Mouse (Mus musculus): ENCODE measurements at regions not wholly inside any gene's neighbourhood (a gene's known extent, or its start where the extent isn't known, plus 50 kb on each side); places are given as distances from the start of the nearest gene placed in this dataset.

DNA sequence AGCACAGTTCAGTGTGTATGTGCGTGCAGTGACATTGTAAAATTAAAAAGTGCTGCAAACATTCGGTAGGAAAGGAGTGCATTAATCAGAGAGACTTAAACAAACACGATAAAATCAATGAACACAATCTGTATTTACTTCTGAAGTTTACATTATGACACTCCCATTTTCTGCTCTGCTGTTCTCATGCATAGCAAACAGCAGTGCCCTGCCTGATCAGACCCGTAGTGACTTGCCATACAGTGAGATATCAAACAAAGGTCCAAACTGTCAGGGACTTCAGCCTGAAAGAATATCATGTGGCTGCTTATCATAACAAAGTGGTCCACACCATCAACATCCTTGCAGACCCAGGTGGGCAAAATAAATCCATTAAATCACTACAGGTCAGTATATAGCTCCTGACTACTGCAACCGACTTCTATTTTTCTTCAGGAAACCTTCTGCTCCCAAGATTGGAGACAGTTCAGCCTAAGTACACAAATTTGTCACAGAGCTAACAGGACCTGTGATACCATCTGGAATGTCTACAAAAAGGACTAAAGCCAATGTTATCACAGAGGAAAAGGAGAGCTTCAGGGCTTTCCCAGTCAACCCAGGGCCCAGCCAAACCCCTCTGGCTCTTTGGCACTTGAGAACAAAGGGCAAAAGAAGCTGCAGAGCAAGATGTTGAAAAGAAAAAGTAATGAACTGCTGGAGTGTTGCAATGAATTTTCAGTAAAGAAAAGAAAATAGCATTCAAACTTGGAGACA lies 495.8 kb downstream of the Trib2 start:
- no peaks in the 10 kb centered on the region for H3K4me1 ChIP-seq (ENCODE audit: control insufficient read depth, insufficient read depth, insufficient read length, low read length)
- no peaks in the 10 kb centered on the region for H3K36me3 ChIP-seq (ENCODE audit: control insufficient read depth, insufficient read depth, low read length)
- 17% methylated on average over 5 of the region's 5 CpGs for WGBS
- TF ChIP-seq POLR2A (IDR thresholded peaks at IDR 0.05; ENCODE audit: low read depth, low read length) (no peak), CTCF (IDR thresholded peaks at IDR 0.05; ENCODE audit: extremely low read depth, insufficient read length, insufficient replicate concordance, low read depth, low read length) (no peak)
- H3K27me3 ChIP-seq (ENCODE audit: control insufficient read depth, insufficient read depth, low read length) = no peaks in the 10 kb centered on the region
- no peak overlapping the region for H3K27ac ChIP-seq (ENCODE audit: insufficient read depth, low read depth, low read length)
- H3K4me3 ChIP-seq (ENCODE audit: low read depth, low read length) = no peak overlapping the region

DNA sequence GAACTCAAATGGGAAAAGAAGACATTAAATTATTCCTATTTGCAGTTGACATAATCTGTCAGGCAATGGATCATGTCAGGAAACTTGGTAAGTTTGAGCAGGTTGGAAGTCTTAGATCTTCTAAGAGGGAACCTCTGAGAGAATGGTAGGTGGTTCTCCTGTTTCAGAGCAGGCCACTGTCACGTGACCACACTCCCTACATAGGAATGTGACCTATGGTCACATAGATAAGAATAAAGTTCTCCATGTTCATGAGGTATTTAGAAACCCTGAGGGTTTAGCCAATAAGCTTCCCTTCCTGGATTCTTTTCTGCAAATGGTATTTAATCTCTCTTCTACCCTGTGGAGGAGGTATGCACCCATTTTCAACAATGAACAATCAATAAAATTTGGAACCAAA lies 497.1 kb downstream of the Trib2 start:
- Histone ChIP-seq H3K27me3 (ENCODE audit: control insufficient read depth, insufficient read depth, low read length) (no peaks in the 10 kb centered on the region), H3K4me3 (ENCODE audit: low read depth, low read length) (no peak overlapping the region), H3K4me1 (ENCODE audit: control insufficient read depth, insufficient read depth, insufficient read length, low read length) (no peaks in the 10 kb centered on the region), H3K36me3 (ENCODE audit: control insufficient read depth, insufficient read depth, low read length) (no peaks in the 10 kb centered on the region), H3K27ac (ENCODE audit: insufficient read depth, low read depth, low read length) (no peak overlapping the region)
- WGBS = 15% methylated on average over 1 of the region's 1 CpGs
- TF ChIP-seq CTCF (IDR thresholded peaks at IDR 0.05; ENCODE audit: extremely low read depth, insufficient read length, insufficient replicate concordance, low read depth, low read length) (no peak), POLR2A (IDR thresholded peaks at IDR 0.05; ENCODE audit: low read depth, low read length) (no peak)

DNA sequence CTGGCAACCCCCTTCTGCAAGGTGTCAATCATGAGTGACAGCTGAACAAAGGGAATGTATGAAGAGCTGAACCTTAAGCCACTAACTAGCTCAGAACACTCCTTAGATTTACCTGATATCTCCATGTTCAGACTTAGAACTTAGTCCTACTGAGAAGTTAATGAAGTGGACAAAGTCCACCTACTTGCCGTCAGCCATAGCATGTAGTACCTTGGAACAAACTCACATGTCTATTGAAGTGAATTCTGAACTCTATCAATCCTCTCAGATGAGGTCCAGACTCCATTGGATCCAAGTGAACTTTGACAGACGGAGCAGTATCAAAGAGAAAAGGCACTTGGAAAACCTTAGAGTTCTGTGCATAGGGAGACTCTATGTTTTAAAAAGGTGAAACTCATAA lies 521.8 kb downstream of the Trib2 start:
- no peak overlapping the region for H3K4me3 ChIP-seq (ENCODE audit: low read depth, low read length)
- H3K27ac ChIP-seq (ENCODE audit: insufficient read depth, low read depth, low read length) = no peak overlapping the region
- no peaks in the 10 kb centered on the region for H3K36me3 ChIP-seq (ENCODE audit: control insufficient read depth, insufficient read depth, low read length)
- no peak for TF ChIP-seq CTCF (IDR thresholded peaks at IDR 0.05; ENCODE audit: extremely low read depth, insufficient read length, insufficient replicate concordance, low read depth, low read length)
- TF ChIP-seq POLR2A (IDR thresholded peaks at IDR 0.05; ENCODE audit: low read depth, low read length) = no peak
- WGBS = 65% methylated on average over 2 of the region's 2 CpGs
- H3K27me3 ChIP-seq (ENCODE audit: control insufficient read depth, insufficient read depth, low read length) = no peaks in the 10 kb centered on the region
- H3K4me1 ChIP-seq (ENCODE audit: control insufficient read depth, insufficient read depth, insufficient read length, low read length) = no peaks in the 10 kb centered on the region

DNA sequence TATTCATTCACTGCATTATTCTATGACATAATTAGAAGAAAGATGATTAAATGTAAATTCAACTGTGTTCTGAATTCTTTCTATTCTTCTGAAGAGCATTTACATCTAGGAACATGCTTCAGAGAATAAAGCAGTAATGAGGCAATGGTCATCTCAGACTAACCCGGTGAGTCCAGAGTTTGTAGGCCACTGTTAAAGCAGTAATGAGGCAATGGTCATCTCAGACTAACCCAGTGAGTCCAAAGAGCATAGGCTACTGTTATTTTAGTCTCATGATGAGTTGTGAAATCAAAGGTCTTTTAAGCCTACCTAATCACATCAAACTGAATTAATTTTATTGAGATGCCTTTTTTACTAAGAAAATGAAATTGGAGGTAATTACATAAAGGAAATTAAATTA lies 554.6 kb downstream of the Trib2 start:
- TF ChIP-seq CTCF (IDR thresholded peaks at IDR 0.05; ENCODE audit: extremely low read depth, insufficient read length, insufficient replicate concordance, low read depth, low read length) (no peak), POLR2A (IDR thresholded peaks at IDR 0.05; ENCODE audit: low read depth, low read length) (no peak)
- 78% methylated on average over 1 of the region's 1 CpGs for WGBS

DNA sequence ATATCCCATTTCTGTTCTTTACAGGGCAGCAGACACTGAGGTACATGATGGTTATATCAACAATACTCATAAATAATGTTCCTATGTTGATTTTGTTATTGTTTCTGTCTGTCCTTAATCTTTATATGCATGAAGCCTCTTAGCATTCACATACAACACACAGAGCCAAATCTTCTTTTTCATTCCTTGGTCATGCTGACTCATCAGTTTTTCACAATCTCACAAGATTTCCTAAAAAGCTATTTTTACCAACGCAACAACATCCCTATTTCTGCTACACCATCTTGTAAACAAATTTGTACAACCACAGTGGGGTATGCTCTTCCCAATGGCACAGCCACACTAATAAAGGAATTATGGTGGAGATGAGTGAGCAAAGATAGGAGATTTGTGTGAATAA lies 555.1 kb downstream of the Trib2 start:
- no peaks in the 10 kb centered on the region for H3K36me3 ChIP-seq (ENCODE audit: control insufficient read depth, insufficient read depth, low read length)
- no peaks in the 10 kb centered on the region for H3K27me3 ChIP-seq (ENCODE audit: control insufficient read depth, insufficient read depth, low read length)
- H3K27ac ChIP-seq (ENCODE audit: insufficient read depth, low read depth, low read length) = no peak overlapping the region
- no peak overlapping the region for H3K4me3 ChIP-seq (ENCODE audit: low read depth, low read length)
- 75% methylated on average over 1 of the region's 1 CpGs for WGBS
- no peak for TF ChIP-seq POLR2A (IDR thresholded peaks at IDR 0.05; ENCODE audit: low read depth, low read length)
- no peak for TF ChIP-seq CTCF (IDR thresholded peaks at IDR 0.05; ENCODE audit: extremely low read depth, insufficient read length, insufficient replicate concordance, low read depth, low read length)
- no peaks in the 10 kb centered on the region for H3K4me1 ChIP-seq (ENCODE audit: control insufficient read depth, insufficient read depth, insufficient read length, low read length)

More for the DNA sequence above, 554.6 kb downstream of the Trib2 start:
- H3K4me3 ChIP-seq (ENCODE audit: low read depth, low read length) = no peak overlapping the region
- no peaks in the 10 kb centered on the region for H3K27me3 ChIP-seq (ENCODE audit: control insufficient read depth, insufficient read depth, low read length)
- H3K4me1 ChIP-seq (ENCODE audit: control insufficient read depth, insufficient read depth, insufficient read length, low read length) = no peaks in the 10 kb centered on the region
- H3K27ac ChIP-seq (ENCODE audit: insufficient read depth, low read depth, low read length) = no peak overlapping the region
- no peaks in the 10 kb centered on the region for H3K36me3 ChIP-seq (ENCODE audit: control insufficient read depth, insufficient read depth, low read length)

DNA sequence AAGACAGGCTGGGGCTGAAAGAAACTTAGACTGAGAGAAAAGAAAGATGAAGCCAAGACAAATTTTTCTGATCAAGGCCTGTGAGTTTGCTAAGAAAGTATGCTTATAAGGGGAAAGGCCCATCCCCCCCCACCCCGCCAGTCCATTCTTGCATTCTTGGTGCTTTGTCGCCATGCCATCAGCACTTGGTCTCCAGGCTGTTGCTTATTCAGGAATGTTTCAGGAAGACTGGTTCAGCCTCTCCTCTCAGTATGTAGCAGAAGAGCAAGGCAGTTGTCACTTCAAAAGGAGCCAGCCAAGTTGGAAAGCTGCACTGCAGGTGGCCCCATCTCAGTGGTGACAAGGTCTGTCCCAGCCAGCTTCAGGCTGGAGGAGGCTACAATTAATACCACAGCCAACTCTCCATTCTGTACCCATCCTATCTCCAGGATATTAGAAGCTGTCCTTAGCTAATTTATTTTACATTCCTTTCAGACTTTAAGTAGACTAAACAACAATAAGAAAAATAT lies 555.8 kb downstream of the Trib2 start:
- no peak overlapping the region for H3K27ac ChIP-seq (ENCODE audit: insufficient read depth, low read depth, low read length)
- H3K4me3 ChIP-seq (ENCODE audit: low read depth, low read length) = no peak overlapping the region
- H3K4me1 ChIP-seq (ENCODE audit: control insufficient read depth, insufficient read depth, insufficient read length, low read length) = no peaks in the 10 kb centered on the region
- TF ChIP-seq CTCF (IDR thresholded peaks at IDR 0.05; ENCODE audit: extremely low read depth, insufficient read length, insufficient replicate concordance, low read depth, low read length) (no peak), POLR2A (IDR thresholded peaks at IDR 0.05; ENCODE audit: low read depth, low read length) (no peak)
- no peaks in the 10 kb centered on the region for H3K27me3 ChIP-seq (ENCODE audit: control insufficient read depth, insufficient read depth, low read length)
- 84% methylated on average over 2 of the region's 2 CpGs for WGBS
- no peaks in the 10 kb centered on the region for H3K36me3 ChIP-seq (ENCODE audit: control insufficient read depth, insufficient read depth, low read length)

DNA sequence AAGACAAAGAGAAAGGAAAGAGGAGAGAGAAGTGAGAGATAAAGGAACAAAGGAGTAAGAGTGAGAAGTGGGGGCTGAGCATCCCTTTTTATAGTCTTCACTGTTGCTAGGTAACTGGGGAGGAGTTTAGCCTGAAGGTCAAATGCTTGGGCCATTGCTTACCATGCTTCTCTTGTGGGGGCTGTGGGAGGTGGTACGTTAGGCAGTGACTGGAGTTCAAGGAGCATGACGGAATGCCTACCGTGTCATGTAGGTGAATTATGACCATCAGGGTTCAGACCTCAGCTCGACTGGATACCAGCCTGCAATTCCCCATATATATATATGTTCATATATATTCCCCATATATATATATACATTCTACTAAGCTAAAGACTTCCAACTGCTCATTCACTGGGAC lies 571.8 kb downstream of the Trib2 start:
- Histone ChIP-seq H3K27me3 (ENCODE audit: control insufficient read depth, insufficient read depth, low read length) (no peaks in the 10 kb centered on the region), H3K4me3 (ENCODE audit: low read depth, low read length) (no peak overlapping the region), H3K4me1 (ENCODE audit: control insufficient read depth, insufficient read depth, insufficient read length, low read length) (no peaks in the 10 kb centered on the region), H3K36me3 (ENCODE audit: control insufficient read depth, insufficient read depth, low read length) (no peaks in the 10 kb centered on the region), H3K27ac (ENCODE audit: insufficient read depth, low read depth, low read length) (no peak overlapping the region)
- TF ChIP-seq POLR2A (IDR thresholded peaks at IDR 0.05; ENCODE audit: low read depth, low read length) = no peak
- no peak for TF ChIP-seq CTCF (IDR thresholded peaks at IDR 0.05; ENCODE audit: extremely low read depth, insufficient read length, insufficient replicate concordance, low read depth, low read length)
- WGBS = 80% methylated on average over 4 of the region's 4 CpGs
